Mouse (Mus musculus) spleen, embryonic (tissue): ENCODE data around the gene Crisp2.
"Not testable (repeated sequence)": the region's sequence is repeated elsewhere in the genome, so short reads cannot be mapped to it uniquely, and the experiment has no call there.

ENCODE experiments used
- CTCF ChIA-PET: fragments of 350-600 bp; sonication (Branson Sonifier 250); formaldehyde crosslinking; loops from one replicate; lab custom pipeline; 2022; lab: Charles Lee

The Crisp2 gene

DNA sequence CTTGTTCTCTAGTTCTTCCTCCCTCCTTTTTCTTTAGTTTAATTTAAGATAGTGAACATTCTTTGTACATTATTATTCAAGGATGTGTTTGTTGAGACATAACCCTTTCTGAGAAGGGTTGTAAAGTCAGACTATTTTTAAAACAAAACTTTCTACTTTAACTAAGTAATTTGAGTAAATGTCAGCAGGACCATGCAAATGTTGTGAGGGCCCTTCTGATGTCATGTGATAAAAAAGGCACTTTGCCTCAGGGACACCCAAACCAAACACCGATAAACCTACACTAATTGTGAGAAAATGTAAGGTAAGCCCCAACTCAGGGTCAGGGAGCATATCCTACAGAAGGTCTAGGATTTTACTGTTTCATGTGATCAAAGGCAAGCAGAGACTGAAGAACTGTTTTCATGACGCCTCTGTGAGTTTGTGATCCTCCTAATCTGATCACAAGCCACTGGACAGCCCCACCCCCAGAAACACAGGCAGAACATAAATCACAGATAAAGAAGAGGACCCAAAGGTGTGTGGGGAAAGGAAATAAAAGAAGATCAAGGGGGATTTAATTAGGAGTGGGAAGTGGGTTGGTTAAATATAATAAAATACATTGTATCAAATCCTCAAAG lies at the start of gene Crisp2:
Crisp2 (minus strand) TSS at position 51 of the 620 bp plus-strand sequence.
- CTCF ChIA-PET, result no interaction called here

GRCm38 (mm10) chr17:40855065-40855464 lies 48.3 kb upstream of the Crisp2 start:
- CTCF ChIA-PET, result no interaction called here

- CTCF ChIA-PET, result no interaction called here
Observed at GRCm38 (mm10) chr17:40837308-40837707, 30.5 kb upstream of the Crisp2 start.

DNA sequence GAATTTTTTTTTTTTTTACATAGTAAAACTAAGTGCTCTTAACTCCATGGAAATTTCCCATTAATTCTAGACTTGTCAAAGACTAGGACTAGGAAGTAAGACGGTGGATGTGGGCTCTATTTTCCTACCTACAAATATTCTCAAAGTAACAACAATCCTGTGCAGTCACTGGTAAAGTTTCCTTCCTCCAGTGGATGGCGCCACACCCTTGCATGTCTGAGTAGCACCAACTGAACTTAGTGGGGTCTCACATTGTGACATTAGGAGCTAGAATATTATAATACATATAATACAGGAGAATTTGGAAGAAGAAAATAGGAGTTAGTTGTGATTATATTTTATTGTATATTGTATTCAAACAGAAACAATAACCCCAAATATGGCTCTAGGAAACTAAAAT lies 25.1 kb upstream of the Crisp2 start:
- CTCF ChIA-PET, result interaction anchor here (0.8 kb wide), 1 partner anchor 322 kb away, joined by 6 read pairs; no protein-coding TSS in a partner anchor

- CTCF ChIA-PET, result no interaction called here
Observed at GRCm38 (mm10) chr17:40824549-40824948, 17.7 kb upstream of the Crisp2 start.

GRCm38 (mm10) chr17:40823817-40824216 lies 17.0 kb upstream of the Crisp2 start:
- CTCF ChIA-PET, result no interaction called here

- CTCF ChIA-PET, result no interaction called here
Observed at GRCm38 (mm10) chr17:40821477-40821876, 14.7 kb upstream of the Crisp2 start.

- CTCF ChIA-PET, result no interaction called here
Observed at GRCm38 (mm10) chr17:40817340-40817943, 10.6 kb upstream of the Crisp2 start.

GRCm38 (mm10) chr17:40812259-40812658 lies 5.5 kb upstream of the Crisp2 start:
- CTCF ChIA-PET, result no interaction called here

DNA sequence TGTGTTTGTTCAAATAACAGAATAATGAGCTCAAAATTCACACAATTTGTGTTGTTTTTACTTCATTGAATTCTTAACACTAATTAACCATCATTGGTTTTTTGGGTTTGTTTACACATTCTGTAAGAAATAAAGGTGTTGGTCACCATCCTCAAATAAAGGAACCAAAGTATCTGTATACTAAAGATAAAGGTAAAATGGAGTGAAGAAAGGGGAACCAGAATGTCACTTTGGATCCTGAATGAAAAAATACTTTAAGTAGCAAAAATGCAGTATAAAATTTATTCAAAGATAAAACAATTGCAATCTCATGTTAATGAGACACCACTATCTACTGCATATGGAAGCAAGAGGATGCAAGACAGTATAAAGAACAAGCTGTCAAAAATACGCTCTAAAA lies 4.8 kb upstream of the Crisp2 start:
- CTCF ChIA-PET, result no interaction called here

- CTCF ChIA-PET, result no interaction called here
Observed at GRCm38 (mm10) chr17:40810934-40811333, 4.1 kb upstream of the Crisp2 start, which contains the start of gene Rhag. Gene Rhag (plus strand): TSS chr17:40811126.

- CTCF ChIA-PET, result no interaction called here
Observed at GRCm38 (mm10) chr17:40808071-40808470, 1.3 kb upstream of the Crisp2 start.

GRCm38 (mm10) chr17:40806550-40806949 lies 253 bp downstream of the Crisp2 start:
- CTCF ChIA-PET, result no interaction called here

DNA sequence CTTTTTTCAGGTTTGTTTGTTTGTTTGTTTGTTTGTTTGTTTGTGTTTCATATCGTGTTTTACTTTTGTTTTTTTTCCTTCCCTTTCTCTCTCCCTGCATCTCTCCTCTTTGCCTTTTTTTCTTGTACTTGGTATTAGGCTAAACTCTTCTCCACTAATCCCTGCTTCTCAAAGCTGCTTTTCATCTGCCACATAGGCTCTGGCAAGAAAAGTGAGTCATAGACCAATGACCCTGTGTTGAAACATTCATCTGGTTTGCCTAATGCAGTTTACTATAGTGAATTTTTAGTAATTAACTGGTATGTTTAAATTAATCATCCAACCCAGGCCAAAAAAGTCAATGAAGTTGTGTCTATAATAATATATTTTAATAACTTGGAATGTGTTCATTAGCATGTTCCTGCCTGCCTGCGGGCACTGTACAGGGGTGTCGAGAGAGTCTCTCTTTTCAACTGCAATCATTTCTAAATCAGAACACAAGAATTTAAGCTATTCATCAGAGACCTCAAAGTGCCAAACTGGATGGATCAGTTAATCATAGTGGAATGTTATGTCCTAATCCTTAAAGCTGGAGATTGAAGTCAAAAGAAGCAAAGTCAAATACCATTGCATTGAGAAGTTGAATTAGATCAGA lies 4.0 kb downstream of the Crisp2 start:
- CTCF ChIA-PET, result no interaction called here

DNA sequence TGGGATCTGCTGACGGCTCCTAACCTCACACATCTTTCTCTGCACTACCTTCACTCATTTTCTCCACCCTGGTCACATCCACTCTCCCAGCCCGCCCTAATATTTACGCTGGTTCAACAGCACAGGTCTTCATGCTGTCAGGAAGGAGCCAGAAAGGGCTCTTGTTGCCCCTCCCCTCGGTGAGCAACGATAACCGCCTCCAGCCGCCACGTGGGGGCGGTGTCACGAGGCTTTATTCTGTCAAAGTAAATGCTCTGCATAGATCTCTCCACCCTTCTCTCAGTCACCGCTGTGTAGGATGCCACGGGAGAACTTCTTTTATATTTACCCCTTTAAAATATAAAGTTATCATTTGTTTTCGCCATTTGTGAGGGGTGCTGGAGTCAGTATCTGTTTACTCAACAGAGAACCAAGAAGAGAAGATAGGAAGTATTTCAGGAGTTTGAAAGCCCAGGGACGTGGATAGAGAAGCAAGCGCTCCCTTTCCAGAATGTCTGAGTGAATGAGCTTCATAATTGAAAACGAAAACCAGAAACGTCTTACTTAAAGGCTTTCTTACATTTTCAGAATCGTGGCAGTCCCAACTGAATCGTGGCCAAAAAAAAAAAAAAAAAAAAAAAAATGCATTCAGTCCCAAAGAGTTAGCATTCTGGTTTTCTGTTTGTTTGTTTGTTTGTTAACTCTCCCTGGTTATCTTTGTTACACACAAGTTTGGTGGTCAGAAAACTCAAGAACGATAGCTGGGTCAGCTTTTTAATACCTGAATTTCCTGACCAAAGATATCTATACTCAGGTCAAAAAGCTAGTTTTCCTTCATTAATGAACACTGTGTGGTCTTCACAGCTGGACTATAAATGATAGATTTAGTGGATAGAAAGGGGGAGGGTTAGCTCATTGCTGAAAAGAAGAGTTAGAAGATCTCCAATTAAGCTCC lies 12.6 kb downstream of the Crisp2 start:
- CTCF ChIA-PET, result no interaction called here

GRCm38 (mm10) chr17:40789877-40790276 lies 16.9 kb downstream of the Crisp2 start:
- CTCF ChIA-PET, result no interaction called here

DNA sequence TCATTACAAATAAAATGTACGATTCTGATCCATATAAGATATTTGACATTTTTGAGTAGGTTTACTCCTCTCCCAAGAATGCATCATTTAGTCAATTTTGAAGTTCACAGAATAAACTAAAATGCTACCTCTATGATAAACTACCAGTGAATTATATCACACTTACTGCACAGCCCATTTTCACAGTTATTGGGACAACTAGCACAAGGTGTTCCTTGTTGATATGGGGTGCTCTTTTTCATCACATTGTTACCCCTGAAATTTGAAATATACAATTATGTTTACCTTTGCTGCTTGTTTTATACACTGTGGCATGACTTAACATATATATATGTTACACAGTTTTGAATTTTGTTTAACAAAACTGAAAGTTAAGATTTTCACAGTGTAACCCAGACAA lies 39.7 kb downstream of the Crisp2 start:
- CTCF ChIA-PET, result no interaction called here

DNA sequence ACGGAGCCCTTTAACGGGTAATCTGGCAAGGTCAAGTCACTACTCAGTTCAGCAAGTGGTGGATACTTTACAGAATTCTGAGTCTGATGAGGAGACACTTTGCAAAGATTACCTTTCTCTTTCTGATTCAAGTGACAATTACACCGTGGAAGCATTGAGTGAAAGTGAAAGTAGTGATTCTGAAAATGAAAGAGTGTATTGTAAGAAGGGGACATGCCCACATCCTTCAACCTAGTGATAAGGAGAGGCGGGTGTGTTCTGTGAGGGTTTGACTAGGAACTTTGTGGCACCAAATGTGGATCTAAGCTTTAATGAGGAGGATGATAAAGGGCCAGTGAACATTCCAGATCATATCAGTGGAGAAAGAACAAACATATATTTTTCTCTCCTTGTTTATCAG lies 43.1 kb downstream of the Crisp2 start:
- CTCF ChIA-PET, result no interaction called here

GRCm38 (mm10) chr17:40731724-40732123 lies 75.1 kb downstream of the Crisp2 start:
- CTCF ChIA-PET, result no interaction called here

DNA sequence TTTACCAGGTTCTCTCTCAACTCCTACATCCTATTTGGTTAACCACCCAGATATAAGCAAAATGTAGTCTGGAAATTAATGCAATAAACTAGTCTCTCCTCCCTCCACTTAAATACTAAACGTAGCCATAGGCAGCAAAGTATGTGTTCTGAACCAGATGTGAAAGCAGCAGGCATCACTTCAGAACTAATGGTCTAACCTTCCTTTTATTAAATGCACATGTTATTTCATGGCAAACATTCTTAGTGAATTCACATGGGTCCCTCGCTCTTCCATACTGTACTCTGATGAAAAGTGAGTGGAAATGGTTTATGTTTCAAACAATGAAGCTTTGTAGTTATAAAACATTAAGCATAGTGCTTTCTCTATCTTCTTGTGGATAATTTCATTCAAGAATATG lies 75.5 kb downstream of the Crisp2 start:
- CTCF ChIA-PET, result no interaction called here

DNA sequence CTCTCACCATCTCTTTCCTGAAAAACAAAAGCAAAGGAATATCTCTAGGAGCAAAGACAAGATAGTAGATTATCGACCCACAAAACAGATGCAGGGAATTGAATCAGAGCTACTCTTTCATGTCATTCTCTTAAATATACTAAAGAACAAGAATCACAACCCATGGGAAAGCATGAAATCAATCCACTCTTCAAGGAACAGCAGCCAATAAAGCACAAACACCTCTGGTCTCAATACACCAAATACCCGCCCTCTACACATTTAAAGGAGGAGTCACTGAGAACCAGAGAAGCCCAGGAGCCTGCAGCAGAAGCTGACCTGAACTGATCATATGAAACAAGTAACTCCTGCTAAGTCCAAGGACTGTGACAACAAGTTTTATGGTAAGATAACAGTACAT lies 80.0 kb downstream of the Crisp2 start, which contains the start of gene Esp1:
Esp1 (plus strand) TSS at position 301 of the 400 bp plus-strand sequence.
- CTCF ChIA-PET, result no interaction called here

GRCm38 (mm10) chr17:40717055-40717454 lies 89.7 kb downstream of the Crisp2 start:
- CTCF ChIA-PET, result not testable (repeated sequence)
